Mouse (Mus musculus) cerebellum, adult 2 months (tissue): ENCODE results near the gene Olfr64.

ENCODE experiments used
- CTCF ChIP-seq: fragments of 200-500 bp; IDR thresholded peaks from 2 replicates; pipeline ENCODE4 v1.5.1; 2011; ENCODE audit warnings: low read depth, mild to moderate bottlenecking, control low read depth, low read length, moderate library complexity, borderline replicate concordance; ENCODE audit not compliant: insufficient read depth
- POLR2A ChIP-seq: fragments of 200-500 bp; IDR thresholded peaks from 2 replicates; pipeline ENCODE4 v1.6.1; 2011; ENCODE audit warnings: low read length, control low read depth, borderline replicate concordance; ENCODE audit not compliant: insufficient read depth

DNA sequence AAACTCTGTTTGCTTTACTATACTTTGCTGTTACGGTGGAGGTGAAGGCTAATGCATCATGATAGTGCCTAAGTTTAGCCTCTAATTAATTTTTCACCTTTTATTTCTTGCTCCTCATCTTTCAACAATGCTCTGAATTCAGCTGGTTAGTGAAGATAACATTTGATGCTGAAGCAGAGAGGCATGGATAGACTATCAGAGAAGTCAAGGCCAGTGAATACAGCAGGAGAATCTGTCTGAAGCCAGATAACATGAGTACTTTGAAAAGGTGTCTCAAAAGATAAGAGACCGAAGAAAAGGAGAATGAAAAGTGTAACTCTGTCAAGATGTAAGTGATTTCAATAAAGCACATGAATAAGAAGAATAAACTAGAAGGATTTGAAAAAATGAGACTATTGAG lies 17.2 kb downstream of the Olfr64 start:
- TF ChIP-seq POLR2A (no peak), CTCF (no peak)
